Mouse (Mus musculus) hindbrain, postnatal 0 days (tissue): ENCODE results near the gene AB124611. TPM values are rescaled to one million over a fixed set of nuclear protein-coding genes. Genes with fewer than 3 reads are reported as not detected.

Experiments used
- ATAC-seq: fragments of 200-750 bp; cut with Nextera tagmentation; 2 replicates; pipeline ENCODE4 v1.8.0; 2017; ENCODE audit warnings: mild to moderate bottlenecking, moderate TSS enrichment, moderate library complexity
- DNase-seq: peaks from one replicate; pipeline ENCODE4 v3.0.0-alpha.2; 2015; ENCODE audit warnings: low spot score
- H3K27ac ChIP-seq: fragments of 300-500 bp; sonication (generic); 2 replicates; pipeline ENCODE4 v1.5.1; 2014; ENCODE audit warnings: mild to moderate bottlenecking
- H3K27me3 ChIP-seq: fragments of 300-500 bp; sonication (generic); 2 replicates; pipeline ENCODE4 v1.6.1; 2014; ENCODE audit warnings: low read length, mixed read lengths; ENCODE audit not compliant: insufficient read depth
- H3K36me3 ChIP-seq: fragments of 300-500 bp; sonication (generic); 2 replicates; pipeline ENCODE4 v1.6.1; 2014; ENCODE audit warnings: low read length, mixed read lengths; ENCODE audit not compliant: insufficient read depth
- H3K4me1 ChIP-seq: fragments of 300-500 bp; sonication (generic); 2 replicates; pipeline ENCODE4 v1.6.1; 2014; ENCODE audit warnings: antibody characterized with exemption, low read length, mixed read lengths; ENCODE audit not compliant: insufficient read depth
- H3K4me2 ChIP-seq: fragments of 300-500 bp; sonication (generic); 2 replicates; pipeline ENCODE4 v1.6.1; 2014; ENCODE audit warnings: low read depth, mild to moderate bottlenecking, low read length, moderate library complexity, mixed read lengths
- H3K4me3 ChIP-seq: fragments of 300-500 bp; sonication (generic); 2 replicates; pipeline ENCODE4 v1.5.1; 2014; ENCODE audit warnings: low read length
- H3K9ac ChIP-seq: fragments of 300-500 bp; sonication (generic); replicated peaks from 2 replicates; pipeline ENCODE4 v1.6.1; 2014; ENCODE audit warnings: mild to moderate bottlenecking, low read length, moderate library complexity, mixed read lengths
- H3K9me3 ChIP-seq: fragments of 300-500 bp; sonication (generic); 2 replicates; pipeline ENCODE4 v1.6.1; 2016; ENCODE audit warnings: low read length, mixed read lengths
- CTCF ChIP-seq: IDR thresholded peaks from 2 replicates; pipeline ENCODE4 v1.5.1; 2016; ENCODE audit warnings: antibody characterized with exemption, control low read depth, low read depth
- WGBS: fragments of 180-500 bp; shearing (Covaris S2); extraction: QIAGEN DNeasy Blood & Tissue Kit; methylation state at CpG from one replicate; pipeline ENCODE4 v1.1.7; 2014; 5-methylcytosine and 5-hydroxymethylcytosine counted together
- microRNA-seq, 2 experiments: library from miRNA; unstranded; fragments of <30 nt; microRNA quantifications; one replicate each; pipeline ENCODE4; 2016
- polyA plus RNA-seq: library from polyadenylated mRNA; unstranded; fragments of >200 nt; fragmentation: Nextera tagmentation; extraction: Ambion mirVana; gene quantifications from 2 replicates; pipeline ENCODE4 v1.2.1, GENCODE M21; 2015
- total RNA-seq: library from RNA; depleted of rRNA; stranded (reverse); fragments of >200 nt; gene quantifications from 2 replicates; pipeline ENCODE4 v1.2.3, GENCODE M21; 2014; rRNA removed

Gene AB124611
- total and polyA plus RNA-seq, 2 experiments from 2014 or later = 1.2 to 2.2 TPM

DNA sequence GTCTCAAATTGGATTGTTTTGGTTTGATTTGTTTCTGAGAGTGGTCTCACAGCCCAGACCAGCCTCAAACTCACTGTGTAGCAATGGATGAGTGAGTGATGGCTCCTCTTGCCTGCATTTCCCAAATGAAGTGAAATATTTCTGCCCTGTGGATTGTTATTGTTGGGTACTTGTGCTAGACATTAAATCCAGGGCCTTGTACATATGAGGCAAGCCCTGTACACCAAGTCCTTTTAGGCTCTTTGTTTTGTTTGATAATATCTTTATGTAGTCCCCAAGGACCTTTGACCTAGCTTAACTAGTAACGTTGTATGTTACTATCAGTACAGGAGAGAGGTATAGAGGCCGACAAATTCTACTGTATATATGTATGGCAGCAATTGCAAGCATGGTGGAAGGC is 68.9 kb downstream of the AB124611 start:
- DNase-seq = no peak
- TF ChIP-seq CTCF = no peak
- Histone ChIP-seq H3K9ac (no peak overlapping the region), H3K9me3 (no peaks in the 10 kb centered on the region), H3K36me3 (peaks cover 9% of the 10 kb centered on the region; the same call in 1 of the 2 replicates), H3K27me3 (no peaks in the 10 kb centered on the region), H3K4me1 (peaks cover 5% of the 10 kb centered on the region; the same call in 1 of the 2 replicates), H3K27ac (no peak overlapping the region), H3K4me2 (no peak overlapping the region), H3K4me3 (no peak overlapping the region)
- no peak for ATAC-seq
- 86% methylated on average over 2 of the region's 2 CpGs for WGBS

Small RNAs within 50 kb of the gene (microRNA-seq; reads per million reads assigned to microRNA genes)
- 0.18 to 0.36 reads per million in 2 experiments for gene Mir199a-1

Other genes with a start within 250 kb of the AB124611 start
- 14.8 and 15.3 TPM in 2 replicates for gene Kri1, start 238.2 kb upstream of the AB124611 start, total RNA-seq
- gene Kri1, start 238.2 kb upstream of the AB124611 start, polyA plus RNA-seq = 10.9 and 11.8 TPM in 2 replicates
- 115 and 123 TPM in 2 replicates for gene Cdkn2d, start 234.8 kb upstream of the AB124611 start, total RNA-seq
- 134 and 142 TPM in 2 replicates for gene Cdkn2d, start 234.8 kb upstream of the AB124611 start, polyA plus RNA-seq
- gene Ap1m2, start 213.8 kb upstream of the AB124611 start, total RNA-seq = 2.5 and 7.0 TPM in 2 replicates
- gene Ap1m2, start 213.8 kb upstream of the AB124611 start, polyA plus RNA-seq = 3.8 and 3.9 TPM in 2 replicates
- 58.5 and 68.0 TPM in 2 replicates for gene Slc44a2, start 205.5 kb upstream of the AB124611 start, total RNA-seq
- gene Slc44a2, start 205.5 kb upstream of the AB124611 start, polyA plus RNA-seq = 52.6 and 58.8 TPM in 2 replicates
- 89.5 and 108 TPM in 2 replicates for gene Ilf3, start 158.3 kb upstream of the AB124611 start, total RNA-seq
- gene Ilf3, start 158.3 kb upstream of the AB124611 start, polyA plus RNA-seq = 174 and 184 TPM in 2 replicates
- 37.1 and 46.7 TPM in 2 replicates for gene Qtrt1, start 114.3 kb upstream of the AB124611 start, total RNA-seq
- 38.6 and 44.5 TPM in 2 replicates for gene Qtrt1, start 114.3 kb upstream of the AB124611 start, polyA plus RNA-seq
- gene Dnm2, start 101.3 kb upstream of the AB124611 start, total RNA-seq = 75.3 and 80.4 TPM in 2 replicates
- gene Dnm2, start 101.3 kb upstream of the AB124611 start, polyA plus RNA-seq = 53.5 and 58.6 TPM in 2 replicates
- gene Tmed1, start 15.9 kb upstream of the AB124611 start, total RNA-seq = 50.2 and 61.3 TPM in 2 replicates
- 59.2 and 65.8 TPM in 2 replicates for gene Tmed1, start 15.9 kb upstream of the AB124611 start, polyA plus RNA-seq
- gene Carm1, start 20.7 kb downstream of the AB124611 start, total RNA-seq = 84.9 and 92.7 TPM in 2 replicates
- gene Carm1, start 20.7 kb downstream of the AB124611 start, polyA plus RNA-seq = 20.6 and 25.0 TPM in 2 replicates
- gene Timm29, start 66.5 kb downstream of the AB124611 start, total RNA-seq = 63.3 and 66.8 TPM in 2 replicates
- gene Timm29, start 66.5 kb downstream of the AB124611 start, polyA plus RNA-seq = 49.4 and 51.5 TPM in 2 replicates
- gene Yipf2, start 66.7 kb downstream of the AB124611 start, total RNA-seq = 18.6 and 25.5 TPM in 2 replicates
- 18.4 and 19.3 TPM in 2 replicates for gene Yipf2, start 66.7 kb downstream of the AB124611 start, polyA plus RNA-seq
- 171 and 177 TPM in 2 replicates for gene Smarca4, start 90.0 kb downstream of the AB124611 start, total RNA-seq
- gene Smarca4, start 90.0 kb downstream of the AB124611 start, polyA plus RNA-seq = 71.5 and 80.6 TPM in 2 replicates
- 20.6 and 28.4 TPM in 2 replicates for gene Ldlr, start 197.3 kb downstream of the AB124611 start, total RNA-seq
- 10.7 and 10.9 TPM in 2 replicates for gene Ldlr, start 197.3 kb downstream of the AB124611 start, polyA plus RNA-seq
- gene Spc24, start 234.1 kb downstream of the AB124611 start, total RNA-seq = 20.3 and 31.1 TPM in 2 replicates
- gene Spc24, start 234.1 kb downstream of the AB124611 start, polyA plus RNA-seq = 26.2 and 27.1 TPM in 2 replicates